In the genomic region with DNA sequence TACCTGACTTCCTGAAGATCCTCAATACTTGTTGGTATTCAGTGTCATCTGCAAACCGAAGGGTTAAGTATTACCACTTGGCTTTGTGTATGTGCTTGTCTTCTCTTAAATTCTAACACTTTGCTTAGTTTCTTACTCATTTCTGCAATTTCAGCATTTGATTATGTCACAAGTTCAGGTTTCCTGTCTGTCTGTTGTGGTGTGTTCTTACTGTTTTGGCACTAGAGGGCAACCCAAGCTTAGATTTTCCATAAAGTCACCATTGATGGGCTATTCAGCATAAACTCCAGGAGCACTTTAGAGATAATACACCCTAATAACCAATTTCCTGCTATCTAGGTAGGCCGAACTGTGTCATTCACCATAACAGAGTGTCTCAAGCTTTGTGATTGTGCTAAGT, we compare ENCODE assay signal across 12 mouse cellular contexts. TPM values are rescaled to one million over a fixed set of nuclear protein-coding genes. Genes with fewer than 3 reads are reported as not detected.
DNase-seq lines count a peak whose midpoint lies in the region; ATAC-seq and TF ChIP-seq lines count a peak whose summit lies in the region.
"Had no signal": no experiment of that assay in that cellular context is flagged by ENCODE, and none has a peak within 500 bp of the region (broad histone marks: within the 10 kb centered on the region; RNA-seq: fewer than 3 reads in every experiment).

No protein-coding gene starts in this region.

- TF ChIP-seq CTCF in liver, postnatal 0 days (IDR thresholded peaks at IDR 0.05; ENCODE audit: low read depth): peak; percentile 45
- 0 out of 2 replicates have a peak, but pooled peaks have one; percentile 4 for TF ChIP-seq CTCF in cortical plate, adult 2 months (IDR thresholded peaks at IDR 0.05; ENCODE audit: extremely low read depth, insufficient read depth, low read length)
- TF ChIP-seq CTCF in stomach, postnatal 0 days (IDR thresholded peaks at IDR 0.05; ENCODE audit: low read depth): peak; percentile 64

- ATAC-seq in liver, postnatal 0 days: no peak
- ATAC-seq in liver, embryonic 11.5 days (replicated peaks; ENCODE audit: low FRiP score): no peak
- no peak for ATAC-seq in stomach, postnatal 0 days (ENCODE audit: low FRiP score, low TSS enrichment)

- H3K27me3 ChIP-seq in liver, postnatal 0 days (ENCODE audit: insufficient read depth, low read length): no peaks in the 10 kb centered on the region
- H3K27me3 ChIP-seq in liver, embryonic 11.5 days (replicated peaks; ENCODE audit: control insufficient read depth, insufficient read depth, low read length): peaks cover 5% of the 10 kb centered on the region; the same call in 1 of the 2 replicates
- H3K27me3 ChIP-seq in stomach, postnatal 0 days (ENCODE audit: control insufficient read depth, insufficient read depth, low read length): no peaks in the 10 kb centered on the region

- no peak overlapping the region for H3K9ac ChIP-seq in liver, postnatal 0 days (replicated peaks)
- no peak overlapping the region for H3K9ac ChIP-seq in liver, embryonic 11.5 days (ENCODE audit: low read depth, low read length)
- H3K9ac ChIP-seq in stomach, postnatal 0 days (ENCODE audit: low read length): no peak overlapping the region
- H3K9ac ChIP-seq: hindbrain, embryonic 15.5 days; neural tube, embryonic 13.5 days had no signal

- peak; percentile 6 for DNase-seq in embryo, embryonic 10 days (ENCODE audit: low spot score)
- DNase-seq in embryo, embryonic 9.5 days (ENCODE audit: extremely low spot score): no peak
- no peak for DNase-seq in liver, postnatal 0 days
- DNase-seq in liver, embryonic 11.5 days (ENCODE audit: low spot score): no peak
- no peak for DNase-seq in stomach, postnatal 0 days (ENCODE audit: low spot score)
- no peak for DNase-seq in layer of hippocampus, adult 9-10 months (ENCODE audit: low spot score)
- no peak for DNase-seq in spleen, adult 18-20 months
- DNase-seq: cerebellum, adult 8-10 months had no signal

- H3K27ac ChIP-seq in liver, postnatal 0 days (ENCODE audit: low read depth): no peak overlapping the region
- H3K27ac ChIP-seq in liver, embryonic 11.5 days (ENCODE audit: low read depth, low read length): no peak overlapping the region
- H3K27ac ChIP-seq in cortical plate, adult 2 months (ENCODE audit: insufficient read depth, low read length): no peak overlapping the region
- no peak overlapping the region for H3K27ac ChIP-seq in stomach, postnatal 0 days (replicated peaks)
- H3K27ac ChIP-seq: hindbrain, embryonic 15.5 days; neural tube, embryonic 13.5 days had no signal

- no peaks in the 10 kb centered on the region for H3K9me3 ChIP-seq in liver, postnatal 0 days (ENCODE audit: low read length)
- H3K9me3 ChIP-seq in liver, embryonic 11.5 days (ENCODE audit: control insufficient read depth, low read length): no peaks in the 10 kb centered on the region
- no peaks in the 10 kb centered on the region for H3K9me3 ChIP-seq in stomach, postnatal 0 days (ENCODE audit: control insufficient read depth, low read length)
- H3K9me3 ChIP-seq: hindbrain, embryonic 15.5 days; megakaryocyte, embryonic 14.5 days; neural tube, embryonic 13.5 days had no signal

- 58% methylated on average over 2 of the region's 2 CpGs for WGBS in liver, postnatal 0 days (ENCODE audit: insufficient replicate concordance)
- 66% methylated on average over 2 of the region's 2 CpGs for WGBS in liver, embryonic 11.5 days
- WGBS in stomach, postnatal 0 days: 59% methylated on average over 2 of the region's 2 CpGs

- H3K4me2 ChIP-seq in liver, postnatal 0 days (ENCODE audit: low read depth, low read length): no peak overlapping the region
- H3K4me2 ChIP-seq in liver, embryonic 11.5 days: no peak overlapping the region
- H3K4me2 ChIP-seq in stomach, postnatal 0 days (replicated peaks; ENCODE audit: low read depth): no peak overlapping the region
- H3K4me2 ChIP-seq: hindbrain, embryonic 15.5 days; neural tube, embryonic 13.5 days had no signal

- H3K4me1 ChIP-seq in liver, postnatal 0 days (ENCODE audit: insufficient read depth): no peaks in the 10 kb centered on the region
- H3K4me1 ChIP-seq in liver, embryonic 11.5 days (replicated peaks; ENCODE audit: control insufficient read depth, insufficient read depth, low read length): no peaks in the 10 kb centered on the region
- H3K4me1 ChIP-seq in cortical plate, adult 2 months (ENCODE audit: control insufficient read depth, insufficient read depth, low read length): no peaks in the 10 kb centered on the region
- H3K4me1 ChIP-seq in stomach, postnatal 0 days (replicated peaks; ENCODE audit: control insufficient read depth, insufficient read depth): no peaks in the 10 kb centered on the region
- H3K4me1 ChIP-seq: hindbrain, embryonic 15.5 days; neural tube, embryonic 13.5 days had no signal

- H3K36me3 ChIP-seq in liver, postnatal 0 days (replicated peaks; ENCODE audit: insufficient read depth, low read length): no peaks in the 10 kb centered on the region
- H3K36me3 ChIP-seq in liver, embryonic 11.5 days (ENCODE audit: control insufficient read depth, insufficient read depth, low read length): no peaks in the 10 kb centered on the region
- no peaks in the 10 kb centered on the region for H3K36me3 ChIP-seq in stomach, postnatal 0 days (ENCODE audit: control insufficient read depth, insufficient read depth, low read length)
- H3K36me3 ChIP-seq: hindbrain, embryonic 15.5 days; neural tube, embryonic 13.5 days had no signal

- TF ChIP-seq POLR2A in cortical plate, adult 2 months (IDR thresholded peaks at IDR 0.05; ENCODE audit: extremely low read depth, insufficient read depth, low read length): no peak

- no peak for TF ChIP-seq EP300 in liver, postnatal 0 days (IDR thresholded peaks at IDR 0.05; ENCODE audit: low read depth)
- no peak for TF ChIP-seq EP300 in stomach, postnatal 0 days (optimal IDR thresholded peaks at IDR 0.05)

- H3K4me3 ChIP-seq in liver, postnatal 0 days (ENCODE audit: low read depth, low read length): no peak overlapping the region
- H3K4me3 ChIP-seq in liver, embryonic 11.5 days (ENCODE audit: low read depth, low read length): no peak overlapping the region
- no peak overlapping the region for H3K4me3 ChIP-seq in cortical plate, adult 2 months (ENCODE audit: insufficient read depth, low read length)
- H3K4me3 ChIP-seq in stomach, postnatal 0 days (ENCODE audit: low read depth, low read length): no peak overlapping the region
- H3K4me3 ChIP-seq: hindbrain, embryonic 15.5 days; megakaryocyte, embryonic 14.5 days; neural tube, embryonic 13.5 days had no signal

RNA-seq across cellular contexts. Expression of gene Magee1, which starts 47.0 kb away (rescaled TPM):
- 1.5 and 1.6 TPM in 2 replicates for polyA plus RNA-seq in liver, postnatal 0 days (2015; fragmentation: Nextera tagmentation; extraction: Ambion mirVana)
- polyA plus RNA-seq in liver, embryonic 11.5 days (2014; fragmentation: Nextera tagmentation; extraction: Ambion mirVana): 5.5 and 6.3 TPM in 2 replicates
- polyA plus RNA-seq in cortical plate, adult 2 months (2012; rRNA removed): 89.5 and 93.4 TPM in 2 replicates
- 9.5 and 10.3 TPM in 2 replicates for polyA plus RNA-seq in stomach, postnatal 0 days (2015; fragmentation: Nextera tagmentation; extraction: Ambion mirVana)

Comparison
In these comparisons a context has a peak if more than half of its experiments do, and no peak if none do; other contexts are left out.
1. CTCF ChIP-seq: peak in every context shown above with its lines; median percentile 64 in stomach, postnatal 0 days; 45 in liver, postnatal 0 days; 4 in cortical plate, adult 2 months.